Mouse (Mus musculus) thymus, adult 18-20 months (tissue): ENCODE measurements at regions not wholly inside any gene's neighbourhood (a gene's known extent, or its start where the extent isn't known, plus 50 kb on each side); places are given as distances from the start of the nearest gene placed in this dataset.

Source experiments
- DNase-seq, 2 experiments: peaks; one replicate each; pipeline ENCODE4 v3.0.0; 2022; ENCODE audit warnings: mixed read lengths in 2 of 2

DNA sequence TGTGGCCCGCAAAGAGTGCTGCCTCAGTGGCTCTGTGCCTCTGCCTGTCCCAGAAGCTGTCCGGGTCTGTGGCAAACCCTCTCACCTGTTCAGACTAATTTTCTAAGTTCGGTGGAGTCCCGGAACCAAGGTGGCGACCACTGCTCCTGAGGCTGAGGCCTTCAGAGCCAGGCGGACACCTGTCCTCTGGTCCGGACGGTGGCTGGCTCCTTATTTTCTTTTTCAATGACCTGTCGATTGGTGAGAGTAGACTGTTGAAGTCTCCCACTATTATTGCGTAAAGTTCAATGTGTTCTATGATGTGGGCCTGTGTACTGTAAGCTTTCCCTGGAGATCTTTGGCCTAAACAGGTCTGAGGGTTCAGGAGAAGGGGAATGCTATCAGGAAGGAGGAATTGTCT lies 112.0 kb upstream of the Btbd35f4 start:
- DNase-seq: peak in 1 of 2 experiments; percentile 2
